7 mouse cellular contexts compared by ENCODE assay signal in the genomic region with DNA sequence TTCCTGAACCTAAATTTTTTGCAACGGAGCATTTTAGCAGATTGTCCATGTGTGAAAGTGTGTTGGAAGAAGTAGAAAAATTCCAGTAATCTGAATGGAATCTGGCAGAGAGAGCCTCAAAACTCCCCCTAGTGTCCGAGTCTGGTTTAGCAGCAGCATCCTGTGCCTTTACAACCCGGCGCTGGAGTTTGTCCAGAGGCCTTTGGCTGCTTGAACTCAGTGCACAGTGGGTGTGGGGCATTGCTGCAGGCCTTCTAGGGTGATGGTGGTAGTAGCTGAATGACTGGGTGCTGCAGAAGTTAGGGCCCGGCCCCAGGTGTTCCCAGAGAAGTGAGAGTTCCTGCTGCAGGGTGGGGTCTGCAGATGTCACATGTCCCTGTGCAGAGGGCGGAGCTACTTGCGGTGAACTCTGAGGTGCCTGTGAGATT.
DNase-seq lines count a peak whose midpoint lies in the region; ATAC-seq and TF ChIP-seq lines count a peak whose summit lies in the region.

No protein-coding gene starts in this region.

- no peak overlapping the region for H3K4me3 ChIP-seq in C2C12 (ENCODE audit: insufficient read depth, poor library complexity, severe bottlenecking)
- no peak overlapping the region for H3K4me3 ChIP-seq in intestine, postnatal 0 days (ENCODE audit: low read depth, low read length)
- no peak overlapping the region for H3K4me3 ChIP-seq in liver, adult 2 months (ENCODE audit: insufficient read depth, low read depth, low read length)

- ATAC-seq in intestine, postnatal 0 days = no peak

- peaks cover 100% of the 10 kb centered on the region for H3K79me2 ChIP-seq in C2C12 (ENCODE audit: control insufficient read depth, insufficient read depth)
- H3K79me2 ChIP-seq in liver, adult 2 months (ENCODE audit: control insufficient read depth, insufficient read depth, low read length) = no peaks in the 10 kb centered on the region

- DNase-seq in 3T3-L1 (ENCODE audit: low read depth, low spot score) = peak; percentile 89
- peak; percentile 57 for DNase-seq in brain, embryonic 14.5 days (ENCODE audit: low read depth)
- DNase-seq in fibroblast of lung, adult 2 months (ENCODE audit: low read depth) = peak; percentile 42
- DNase-seq in liver, adult 2 months (ENCODE audit: extremely low read depth, low read depth, low spot score) = peak; percentile 60
- DNase-seq in retina, adult 2 months (ENCODE audit: low read depth, low spot score) = peak; percentile 20

- peaks cover 89% of the 10 kb centered on the region for H3K79me3 ChIP-seq in C2C12 (ENCODE audit: low read depth)

- peaks cover 59% of the 10 kb centered on the region for H3K36me3 ChIP-seq in C2C12 (ENCODE audit: control insufficient read depth, insufficient read depth)
- H3K36me3 ChIP-seq in intestine, postnatal 0 days (ENCODE audit: control insufficient read depth, insufficient read depth) = no peaks in the 10 kb centered on the region
- no peaks in the 10 kb centered on the region for H3K36me3 ChIP-seq in liver, adult 2 months (ENCODE audit: control insufficient read depth, insufficient read depth, low read length)

- H3K9me3 ChIP-seq in intestine, postnatal 0 days (ENCODE audit: control insufficient read depth) = no peaks in the 10 kb centered on the region

- no peaks in the 10 kb centered on the region for H3K27me3 ChIP-seq in C2C12 (ENCODE audit: control insufficient read depth, insufficient read depth, insufficient read length)
- H3K27me3 ChIP-seq in intestine, postnatal 0 days (replicated peaks; ENCODE audit: control insufficient read depth, insufficient read depth, low read length) = peaks cover 19% of the 10 kb centered on the region; the same call in 1 of the 2 replicates
- H3K27me3 ChIP-seq in liver, adult 2 months (ENCODE audit: control insufficient read depth, insufficient read depth, low read length) = no peaks in the 10 kb centered on the region

- H3K27ac ChIP-seq in intestine, postnatal 0 days (ENCODE audit: low read depth, low read length) = no peak overlapping the region
- H3K27ac ChIP-seq in liver, adult 2 months (replicated peaks; ENCODE audit: insufficient read depth, low read depth, low read length) = no peak overlapping the region

- H3K9ac ChIP-seq in intestine, postnatal 0 days (ENCODE audit: low read depth, low read length) = no peak overlapping the region
- H3K9ac ChIP-seq in liver, adult 2 months (ENCODE audit: low read depth, low read length) = no peak overlapping the region

- 24% methylated on average over 7 of the region's 7 CpGs for WGBS in intestine, postnatal 0 days
- 34% methylated on average over 7 of the region's 7 CpGs for WGBS in liver, adult 2 months

- H3ac ChIP-seq in C2C12 (ENCODE audit: control insufficient read depth, insufficient read length, low read depth) = no peak overlapping the region

- no peak for TF ChIP-seq POLR2A in brain, embryonic 14.5 days (IDR thresholded peaks at IDR 0.05; ENCODE audit: borderline replicate concordance, extremely low read depth, insufficient read depth, insufficient read length, poor library complexity, severe bottlenecking)
- TF ChIP-seq POLR2A in liver, adult 2 months (IDR thresholded peaks at IDR 0.05; ENCODE audit: extremely low read depth, insufficient read depth, low read length) = no peak

- H3K4me2 ChIP-seq in intestine, postnatal 0 days (replicated peaks; ENCODE audit: low read depth) = no peak overlapping the region

- TF ChIP-seq CTCF in C2C12 (IDR thresholded peaks at IDR 0.05; ENCODE audit: control insufficient read depth, insufficient read depth, insufficient read length) = peak; percentile 10
- TF ChIP-seq CTCF in brain, embryonic 14.5 days (IDR thresholded peaks at IDR 0.05; ENCODE audit: borderline replicate concordance, extremely low read depth, insufficient read depth, insufficient read length) = peak; percentile 76
- TF ChIP-seq CTCF in intestine, postnatal 0 days (IDR thresholded peaks at IDR 0.05; ENCODE audit: low read depth) = peak; percentile 81
- peak; percentile 71 for TF ChIP-seq CTCF in liver, adult 2 months (IDR thresholded peaks at IDR 0.05; ENCODE audit: low read depth, low read length)

- peaks cover 3% of the 10 kb centered on the region; the same call in 1 of the 2 replicates for H3K4me1 ChIP-seq in intestine, postnatal 0 days (replicated peaks; ENCODE audit: control insufficient read depth, insufficient read depth, low read length)
- peaks cover 6% of the 10 kb centered on the region for H3K4me1 ChIP-seq in liver, adult 2 months (ENCODE audit: control insufficient read depth, insufficient read depth, low read length)

TF ChIP-seq in C2C12, 6 proteins besides CTCF, POLR2A, EP300 and RAD21:
- TF ChIP-seq MYOG (IDR thresholded peaks at IDR 0.05; ENCODE audit: control insufficient read depth, extremely low read depth, insufficient read length) (no peak), MYOD1 (IDR thresholded peaks at IDR 0.05; ENCODE audit: control insufficient read depth, insufficient read length, low read depth) (no peak), MAX (IDR thresholded peaks at IDR 0.05) (no peak), USF1 (IDR thresholded peaks at IDR 0.05; ENCODE audit: low read depth) (no peak), CEBPB (IDR thresholded peaks at IDR 0.05; ENCODE audit: low read depth) (no peak), FOSL1 (IDR thresholded peaks at IDR 0.05; ENCODE audit: insufficient read depth, low read length, poor library complexity, severe bottlenecking) (no peak)

Comparison
In these comparisons a context has a peak if more than half of its experiments do, and no peak if none do; other contexts are left out.
1. DNase-seq: peak in every context shown above with its lines; median percentile 89 in 3T3-L1; 60 in liver, adult 2 months; 57 in brain, embryonic 14.5 days; 42 in fibroblast of lung, adult 2 months; 20 in retina, adult 2 months.
2. CTCF ChIP-seq: peak in every context shown above with its lines; median percentile 81 in intestine, postnatal 0 days; 76 in brain, embryonic 14.5 days; 71 in liver, adult 2 months; 10 in C2C12.